Mouse (Mus musculus): ENCODE results near the gene Tbc1d10b. TPM values are rescaled to one million over a fixed set of nuclear protein-coding genes. Genes with fewer than 3 reads are reported as not detected.

Gene Tbc1d10b
- polyA plus RNA-seq, 1 experiment from 2014 or later: 31.0 TPM

DNA sequence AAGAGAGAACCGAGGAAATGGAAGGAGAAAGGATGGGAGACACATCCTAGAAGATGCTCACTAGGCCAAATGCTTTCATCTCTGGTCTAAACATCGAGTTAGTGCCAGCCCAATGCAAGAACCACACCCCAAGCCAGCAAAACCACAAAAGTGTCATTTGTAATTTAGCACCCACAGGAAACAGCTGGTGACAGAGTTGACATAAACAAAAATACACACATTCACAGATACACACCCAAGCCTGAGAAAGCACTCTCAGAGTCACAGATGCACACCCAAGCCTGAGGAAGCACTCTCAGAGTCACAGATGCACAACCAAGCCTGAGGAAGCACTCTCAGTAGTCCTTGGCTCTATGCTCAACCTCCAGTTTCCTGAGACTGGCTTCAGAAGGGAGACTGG lies 27.5 kb downstream of the Tbc1d10b start:
- Histone ChIP-seq H3K27me3 (replicated peaks; ENCODE audit: control insufficient read depth, insufficient read depth, low read length) (no peaks in the 10 kb centered on the region), H3K36me3 (ENCODE audit: control insufficient read depth, insufficient read depth) (no peaks in the 10 kb centered on the region), H3K4me2 (ENCODE audit: low read length) (no peak overlapping the region), H3K4me1 (replicated peaks; ENCODE audit: control insufficient read depth, insufficient read depth, low read length) (no peaks in the 10 kb centered on the region), H3K4me3 (replicated peaks; ENCODE audit: low read length) (no peak overlapping the region), H3K9me3 (ENCODE audit: control insufficient read depth, low read length) (no peaks in the 10 kb centered on the region), H3K27ac (ENCODE audit: low read length) (no peak overlapping the region), H3K9ac (replicated peaks; ENCODE audit: low read depth, low read length) (no peak overlapping the region)
- no peak for ATAC-seq
- WGBS: 72% methylated on average over 2 of the region's 2 CpGs

DNA sequence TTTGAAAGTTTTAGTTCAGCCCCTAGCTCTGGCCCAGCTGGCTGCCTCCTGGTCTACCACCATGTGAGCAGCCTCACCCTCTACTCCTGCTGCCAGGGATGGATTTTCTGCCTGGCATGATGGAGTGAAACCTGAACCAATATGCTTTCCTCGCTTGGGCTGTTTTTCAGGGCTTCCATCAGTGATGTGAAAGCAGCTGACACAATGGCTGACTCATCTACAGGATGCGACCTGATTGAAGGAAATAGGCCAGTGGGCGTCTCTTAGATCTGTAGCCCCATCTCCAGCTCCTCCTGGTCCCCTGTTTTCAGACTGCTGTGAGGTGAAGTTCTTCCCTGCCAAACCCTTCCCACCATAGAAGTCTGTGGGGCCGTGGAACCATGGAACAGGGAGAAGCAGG lies 31.3 kb downstream of the Tbc1d10b start:
- Histone ChIP-seq H3K9ac (replicated peaks; ENCODE audit: low read depth, low read length) (no peak overlapping the region), H3K4me3 (replicated peaks; ENCODE audit: low read length) (no peak overlapping the region), H3K27ac (ENCODE audit: low read length) (no peak overlapping the region), H3K9me3 (ENCODE audit: control insufficient read depth, low read length) (no peaks in the 10 kb centered on the region), H3K27me3 (replicated peaks; ENCODE audit: control insufficient read depth, insufficient read depth, low read length) (no peaks in the 10 kb centered on the region), H3K4me2 (ENCODE audit: low read length) (no peak overlapping the region), H3K4me1 (replicated peaks; ENCODE audit: control insufficient read depth, insufficient read depth, low read length) (no peaks in the 10 kb centered on the region), H3K36me3 (ENCODE audit: control insufficient read depth, insufficient read depth) (no peaks in the 10 kb centered on the region)
- ATAC-seq: no peak
- WGBS: 67% methylated on average over 4 of the region's 4 CpGs

DNA sequence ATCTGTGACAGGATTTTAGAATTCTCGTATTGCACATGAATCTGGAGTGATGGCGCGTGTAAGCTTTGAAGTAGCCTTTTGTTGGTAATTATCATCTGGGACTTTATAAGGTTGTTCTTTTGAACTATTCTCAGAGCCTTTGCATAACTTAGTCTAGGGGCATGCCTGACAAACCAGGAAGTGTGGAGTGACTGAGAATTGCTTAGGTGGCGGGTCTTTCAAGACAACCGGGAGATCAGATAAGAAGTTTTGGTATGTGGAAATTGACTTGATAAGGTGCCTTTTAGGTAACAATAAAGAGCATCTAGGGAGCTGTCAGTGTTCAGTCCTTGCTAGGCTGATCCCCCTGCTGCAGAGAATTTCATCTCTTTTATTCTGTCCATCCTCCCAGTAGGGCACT lies 41.8 kb downstream of the Tbc1d10b start:
- Histone ChIP-seq H3K9me3 (ENCODE audit: control insufficient read depth, low read length) (no peaks in the 10 kb centered on the region), H3K27ac (ENCODE audit: low read length) (no peak overlapping the region), H3K36me3 (ENCODE audit: control insufficient read depth, insufficient read depth) (no peaks in the 10 kb centered on the region), H3K4me1 (replicated peaks; ENCODE audit: control insufficient read depth, insufficient read depth, low read length) (no peaks in the 10 kb centered on the region), H3K27me3 (replicated peaks; ENCODE audit: control insufficient read depth, insufficient read depth, low read length) (no peaks in the 10 kb centered on the region), H3K4me2 (ENCODE audit: low read length) (no peak overlapping the region), H3K9ac (replicated peaks; ENCODE audit: low read depth, low read length) (no peak overlapping the region), H3K4me3 (replicated peaks; ENCODE audit: low read length) (no peak overlapping the region)
- ATAC-seq: no peak
- 91% methylated on average over 5 of the region's 5 CpGs for WGBS

DNA sequence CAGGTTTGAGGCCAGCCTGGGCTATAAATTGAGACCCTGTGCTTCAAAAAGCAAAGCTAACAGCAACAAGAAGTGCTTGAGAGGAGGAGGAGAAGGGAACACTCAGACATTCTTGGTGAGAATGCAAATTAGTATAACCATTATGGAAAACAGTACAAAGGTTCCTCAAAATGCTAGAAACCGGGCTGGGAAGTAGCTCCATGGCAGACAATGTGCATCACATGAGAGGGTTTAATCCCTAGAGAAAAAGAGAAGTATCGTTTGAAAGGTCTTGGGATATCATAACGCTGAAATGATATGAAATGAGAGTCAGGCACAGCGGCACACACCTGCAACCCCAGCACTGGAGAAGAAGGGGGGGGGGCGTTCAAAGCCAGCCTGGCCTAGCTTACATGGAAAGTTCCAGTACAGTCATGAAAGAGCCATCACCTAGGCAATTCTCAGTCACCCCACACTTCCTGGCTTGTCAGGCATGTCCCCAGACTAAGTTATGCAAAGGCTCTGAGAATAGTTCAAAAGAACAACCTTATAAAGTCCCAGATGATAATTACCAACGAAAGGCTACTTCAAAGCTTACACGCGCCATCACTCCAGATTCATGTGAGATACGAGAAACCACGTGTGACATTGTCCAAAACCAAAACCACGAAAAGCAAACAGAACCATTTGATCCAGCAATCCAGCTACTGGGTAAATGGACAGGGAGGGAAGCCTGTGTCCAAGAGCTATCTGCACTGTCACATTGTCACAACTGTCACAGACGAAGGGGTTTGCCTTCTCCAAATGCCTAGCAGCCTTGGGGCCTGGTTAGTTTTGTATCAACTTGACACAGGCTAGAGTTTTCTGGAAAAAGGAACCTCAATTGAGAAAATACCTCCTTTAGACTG lies 42.4 kb downstream of the Tbc1d10b start:
- Histone ChIP-seq H3K36me3 (ENCODE audit: control insufficient read depth, insufficient read depth) (no peaks in the 10 kb centered on the region), H3K9ac (replicated peaks; ENCODE audit: low read depth, low read length) (no peak overlapping the region), H3K9me3 (ENCODE audit: control insufficient read depth, low read length) (no peaks in the 10 kb centered on the region), H3K27ac (ENCODE audit: low read length) (no peak overlapping the region), H3K4me2 (ENCODE audit: low read length) (no peak overlapping the region), H3K27me3 (replicated peaks; ENCODE audit: control insufficient read depth, insufficient read depth, low read length) (no peaks in the 10 kb centered on the region), H3K4me3 (replicated peaks; ENCODE audit: low read length) (no peak overlapping the region), H3K4me1 (replicated peaks; ENCODE audit: control insufficient read depth, insufficient read depth, low read length) (no peaks in the 10 kb centered on the region)
- WGBS: 86% methylated on average over 12 of the region's 12 CpGs
- no peak for ATAC-seq

DNA sequence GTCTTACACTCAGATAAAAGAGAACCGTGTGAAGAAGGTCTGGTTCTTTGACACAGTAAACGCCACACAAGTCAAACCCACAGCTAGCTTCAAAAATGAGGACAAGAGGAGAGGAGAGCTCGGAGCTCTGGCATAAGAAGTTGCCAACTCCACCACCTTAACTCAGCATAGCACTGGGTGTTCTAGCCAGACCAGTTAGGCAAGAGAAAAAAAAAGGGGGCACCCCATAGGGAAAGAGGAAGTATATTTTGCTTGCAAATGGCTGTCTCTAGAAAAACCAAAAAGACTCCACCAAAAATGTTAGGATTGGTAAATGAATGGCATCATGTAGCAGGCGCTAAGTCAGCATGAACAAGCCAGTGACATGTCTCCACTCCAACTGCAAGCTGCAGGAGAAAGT lies 44.3 kb downstream of the Tbc1d10b start:
- no peaks in the 10 kb centered on the region for H3K9me3 ChIP-seq (ENCODE audit: control insufficient read depth, low read length)
- H3K27ac ChIP-seq (ENCODE audit: low read length): no peak overlapping the region
- no peak for ATAC-seq
- H3K27me3 ChIP-seq (replicated peaks; ENCODE audit: control insufficient read depth, insufficient read depth, low read length): no peaks in the 10 kb centered on the region
- 84% methylated on average over 4 of the region's 4 CpGs for WGBS
- H3K4me3 ChIP-seq (replicated peaks; ENCODE audit: low read length): no peak overlapping the region
- no peaks in the 10 kb centered on the region for H3K4me1 ChIP-seq (replicated peaks; ENCODE audit: control insufficient read depth, insufficient read depth, low read length)
- H3K9ac ChIP-seq (replicated peaks; ENCODE audit: low read depth, low read length): no peak overlapping the region
- H3K36me3 ChIP-seq (ENCODE audit: control insufficient read depth, insufficient read depth): no peaks in the 10 kb centered on the region
- H3K4me2 ChIP-seq (ENCODE audit: low read length): no peak overlapping the region

DNA sequence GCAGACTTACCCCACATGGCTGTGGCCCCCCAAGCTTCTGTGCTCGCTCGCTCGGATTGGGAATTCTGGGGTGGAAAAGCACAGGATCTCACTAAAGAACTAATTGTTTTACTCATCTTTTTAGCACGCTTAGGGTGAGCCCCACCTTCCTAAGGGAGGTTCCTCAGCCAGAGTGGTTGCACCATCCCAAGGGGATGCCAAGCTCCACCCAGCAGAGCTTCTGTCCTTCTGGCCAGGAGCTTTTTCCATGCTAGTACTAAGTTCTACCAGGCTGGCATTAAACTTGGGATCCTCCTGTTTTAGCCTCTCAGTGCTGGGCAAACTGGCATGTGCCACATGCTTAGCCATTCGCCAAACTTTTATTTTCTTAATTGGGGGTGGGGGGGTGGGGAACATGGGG lies 45.7 kb downstream of the Tbc1d10b start:
- no peaks in the 10 kb centered on the region for H3K36me3 ChIP-seq (ENCODE audit: control insufficient read depth, insufficient read depth)
- no peaks in the 10 kb centered on the region for H3K4me1 ChIP-seq (replicated peaks; ENCODE audit: control insufficient read depth, insufficient read depth, low read length)
- H3K9me3 ChIP-seq (ENCODE audit: control insufficient read depth, low read length): no peaks in the 10 kb centered on the region
- no peaks in the 10 kb centered on the region for H3K27me3 ChIP-seq (replicated peaks; ENCODE audit: control insufficient read depth, insufficient read depth, low read length)
- 84% methylated on average over 5 of the region's 5 CpGs for WGBS
- ATAC-seq: no peak
- H3K27ac ChIP-seq (ENCODE audit: low read length): no peak overlapping the region
- H3K4me3 ChIP-seq (replicated peaks; ENCODE audit: low read length): no peak overlapping the region
- H3K4me2 ChIP-seq (ENCODE audit: low read length): no peak overlapping the region
- H3K9ac ChIP-seq (replicated peaks; ENCODE audit: low read depth, low read length): no peak overlapping the region

DNA sequence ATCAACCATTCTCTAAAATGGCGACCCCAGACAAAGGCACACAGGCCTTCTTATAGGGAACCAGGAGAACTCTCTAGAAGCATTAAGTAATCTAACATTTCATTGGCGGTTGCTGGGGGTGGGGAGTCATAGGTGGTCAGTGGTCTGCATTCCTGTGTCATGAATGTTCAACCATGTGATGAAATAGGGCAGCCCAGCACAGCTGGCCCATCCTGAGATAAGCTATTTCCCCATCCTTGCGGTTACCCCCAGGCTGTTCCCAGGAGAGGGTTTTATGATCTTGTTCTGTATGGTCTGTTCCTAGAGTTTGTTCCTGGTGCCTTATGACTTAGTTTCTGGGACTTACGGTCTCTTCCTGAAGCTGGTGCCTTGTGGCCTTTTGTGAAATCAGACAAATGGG lies 50.7 kb downstream of the Tbc1d10b start:
- H3K4me1 ChIP-seq (replicated peaks; ENCODE audit: control insufficient read depth, insufficient read depth, low read length): no peaks in the 10 kb centered on the region
- ATAC-seq: no peak
- H3K9me3 ChIP-seq (ENCODE audit: control insufficient read depth, low read length): no peaks in the 10 kb centered on the region
- H3K9ac ChIP-seq (replicated peaks; ENCODE audit: low read depth, low read length): no peak overlapping the region
- H3K4me3 ChIP-seq (replicated peaks; ENCODE audit: low read length): no peak overlapping the region
- no peaks in the 10 kb centered on the region for H3K36me3 ChIP-seq (ENCODE audit: control insufficient read depth, insufficient read depth)
- H3K27ac ChIP-seq (ENCODE audit: low read length): no peak overlapping the region
- H3K4me2 ChIP-seq (ENCODE audit: low read length): no peak overlapping the region
- no peaks in the 10 kb centered on the region for H3K27me3 ChIP-seq (replicated peaks; ENCODE audit: control insufficient read depth, insufficient read depth, low read length)
- WGBS: 86% methylated on average over 4 of the region's 4 CpGs

DNA sequence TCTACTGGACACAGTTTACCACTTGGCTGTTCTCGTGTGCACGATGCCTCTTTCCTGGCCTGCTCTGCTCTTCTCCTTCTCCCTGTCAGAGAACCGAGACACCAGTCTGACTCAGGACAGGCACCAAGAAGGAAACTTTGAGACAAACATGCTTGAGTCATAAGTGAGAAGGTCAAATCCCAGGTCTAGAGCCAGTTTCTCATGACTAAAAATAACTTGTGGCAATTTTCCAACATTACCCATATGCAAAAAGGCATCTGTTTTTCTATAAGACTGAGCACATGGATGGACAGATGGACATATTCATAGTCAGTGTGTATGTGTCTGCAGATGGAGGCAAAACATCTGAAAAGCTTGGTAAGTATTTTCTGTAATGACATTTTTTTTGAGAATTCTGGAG lies 54.8 kb downstream of the Tbc1d10b start:
- H3K4me2 ChIP-seq (ENCODE audit: low read length): no peak overlapping the region
- no peaks in the 10 kb centered on the region for H3K27me3 ChIP-seq (replicated peaks; ENCODE audit: control insufficient read depth, insufficient read depth, low read length)
- no peak overlapping the region for H3K27ac ChIP-seq (ENCODE audit: low read length)
- no peak for ATAC-seq
- H3K4me1 ChIP-seq (replicated peaks; ENCODE audit: control insufficient read depth, insufficient read depth, low read length): no peaks in the 10 kb centered on the region
- H3K36me3 ChIP-seq (ENCODE audit: control insufficient read depth, insufficient read depth): no peaks in the 10 kb centered on the region
- H3K9me3 ChIP-seq (ENCODE audit: control insufficient read depth, low read length): no peaks in the 10 kb centered on the region
- no peak overlapping the region for H3K9ac ChIP-seq (replicated peaks; ENCODE audit: low read depth, low read length)
- H3K4me3 ChIP-seq (replicated peaks; ENCODE audit: low read length): no peak overlapping the region
- WGBS: 80% methylated on average over 3 of the region's 3 CpGs

DNA sequence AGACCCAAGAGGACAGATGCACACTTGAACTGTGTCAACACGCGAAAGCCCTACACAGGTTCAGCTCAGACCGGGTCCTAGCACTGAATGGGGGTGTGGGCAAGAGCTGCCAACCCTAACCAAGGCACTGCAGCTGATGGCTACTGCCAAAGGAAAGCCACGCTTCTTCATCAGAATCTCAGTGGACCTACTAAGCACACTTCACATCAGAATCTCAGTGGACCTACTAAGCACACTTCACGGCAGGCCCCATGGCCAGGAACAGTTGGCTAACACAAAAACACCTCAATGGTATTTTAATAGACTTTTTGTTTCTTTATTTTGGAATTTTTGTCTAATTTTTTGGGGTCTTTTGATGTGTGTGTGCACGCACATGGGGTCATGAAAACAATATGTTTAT lies 55.8 kb downstream of the Tbc1d10b start:
- ATAC-seq: no peak
- H3K9me3 ChIP-seq (ENCODE audit: control insufficient read depth, low read length): no peaks in the 10 kb centered on the region
- no peak overlapping the region for H3K9ac ChIP-seq (replicated peaks; ENCODE audit: low read depth, low read length)
- 95% methylated on average over 6 of the region's 6 CpGs for WGBS
- no peak overlapping the region for H3K4me3 ChIP-seq (replicated peaks; ENCODE audit: low read length)
- no peak overlapping the region for H3K27ac ChIP-seq (ENCODE audit: low read length)
- no peaks in the 10 kb centered on the region for H3K27me3 ChIP-seq (replicated peaks; ENCODE audit: control insufficient read depth, insufficient read depth, low read length)
- H3K36me3 ChIP-seq (ENCODE audit: control insufficient read depth, insufficient read depth): no peaks in the 10 kb centered on the region
- no peak overlapping the region for H3K4me2 ChIP-seq (ENCODE audit: low read length)
- H3K4me1 ChIP-seq (replicated peaks; ENCODE audit: control insufficient read depth, insufficient read depth, low read length): no peaks in the 10 kb centered on the region

DNA sequence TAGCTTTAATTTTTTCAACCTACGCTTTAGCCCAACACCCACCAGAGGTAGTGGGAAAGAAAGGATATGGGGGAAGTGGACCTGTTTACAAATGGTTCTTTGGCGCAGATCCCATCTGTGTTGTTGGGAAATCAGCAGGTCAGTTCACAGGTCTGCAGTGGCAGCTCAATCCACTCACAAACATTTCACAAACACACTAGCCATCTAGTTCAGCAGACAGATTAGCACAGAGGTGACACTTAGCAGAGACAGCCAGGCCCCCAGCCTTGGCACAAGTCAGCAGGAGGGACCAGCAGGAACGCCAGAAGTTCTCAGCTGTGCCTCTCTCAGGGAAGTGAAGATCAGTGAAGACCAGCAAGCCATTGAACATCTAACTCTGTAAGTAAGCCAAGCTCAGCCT lies 60.4 kb downstream of the Tbc1d10b start:
- Histone ChIP-seq H3K27me3 (replicated peaks; ENCODE audit: control insufficient read depth, insufficient read depth, low read length) (no peaks in the 10 kb centered on the region), H3K27ac (ENCODE audit: low read length) (no peak overlapping the region), H3K9ac (replicated peaks; ENCODE audit: low read depth, low read length) (no peak overlapping the region), H3K4me1 (replicated peaks; ENCODE audit: control insufficient read depth, insufficient read depth, low read length) (no peaks in the 10 kb centered on the region), H3K4me2 (ENCODE audit: low read length) (no peak overlapping the region), H3K36me3 (ENCODE audit: control insufficient read depth, insufficient read depth) (no peaks in the 10 kb centered on the region), H3K4me3 (replicated peaks; ENCODE audit: low read length) (no peak overlapping the region), H3K9me3 (ENCODE audit: control insufficient read depth, low read length) (no peaks in the 10 kb centered on the region)
- ATAC-seq: no peak
- WGBS: 76% methylated on average over 3 of the region's 3 CpGs

All from forebrain, embryonic 16.5 days (tissue).